Mouse (Mus musculus): ENCODE data around the gene Kif1b.
"Not testable (repeated sequence)": the region's sequence is repeated elsewhere in the genome, so short reads cannot be mapped to it uniquely, and the experiment has no call there.

Gene Kif1b

DNA sequence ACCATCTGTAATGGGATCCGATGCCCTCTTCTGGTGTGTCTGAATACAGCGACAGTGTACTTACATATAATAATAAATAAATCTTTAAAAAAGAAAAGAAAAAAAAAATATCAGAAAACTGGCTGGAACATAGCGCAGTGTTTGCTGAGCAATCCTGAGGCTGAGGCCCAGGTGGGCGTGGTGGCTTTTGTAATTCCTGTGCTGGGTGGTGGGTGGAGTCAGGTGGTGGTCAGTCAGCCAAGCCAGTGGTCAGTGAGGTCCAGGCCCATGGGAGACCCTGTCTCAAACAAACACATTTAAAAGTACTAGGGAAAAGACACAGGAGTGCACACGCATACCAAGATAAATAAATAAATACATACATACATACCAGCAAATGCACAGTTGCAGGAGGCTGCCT is 135.4 kb downstream of the Kif1b start:
- no peak for DNase-seq (ENCODE audit: low read depth, low spot score)

DNA sequence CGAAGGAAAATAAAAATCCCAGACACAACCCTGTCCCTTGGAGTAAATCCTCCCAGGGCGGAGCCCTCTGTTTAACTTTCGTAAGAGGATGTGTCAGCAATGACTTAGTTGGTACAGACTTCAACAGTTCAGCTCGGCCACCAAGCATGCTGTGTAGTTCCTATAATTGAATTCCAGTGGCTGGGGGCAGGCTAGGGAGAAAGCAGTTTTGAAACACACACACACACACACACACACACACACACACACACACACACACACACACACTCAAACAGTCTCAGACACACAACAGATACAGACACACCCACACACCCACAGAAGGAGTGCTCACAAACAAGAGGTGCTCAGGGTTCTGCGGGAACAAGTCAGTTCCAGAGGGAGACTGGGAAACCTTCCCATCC is 135.9 kb downstream of the Kif1b start:
- DNase-seq (ENCODE audit: low read depth, low spot score), result no peak

DNA sequence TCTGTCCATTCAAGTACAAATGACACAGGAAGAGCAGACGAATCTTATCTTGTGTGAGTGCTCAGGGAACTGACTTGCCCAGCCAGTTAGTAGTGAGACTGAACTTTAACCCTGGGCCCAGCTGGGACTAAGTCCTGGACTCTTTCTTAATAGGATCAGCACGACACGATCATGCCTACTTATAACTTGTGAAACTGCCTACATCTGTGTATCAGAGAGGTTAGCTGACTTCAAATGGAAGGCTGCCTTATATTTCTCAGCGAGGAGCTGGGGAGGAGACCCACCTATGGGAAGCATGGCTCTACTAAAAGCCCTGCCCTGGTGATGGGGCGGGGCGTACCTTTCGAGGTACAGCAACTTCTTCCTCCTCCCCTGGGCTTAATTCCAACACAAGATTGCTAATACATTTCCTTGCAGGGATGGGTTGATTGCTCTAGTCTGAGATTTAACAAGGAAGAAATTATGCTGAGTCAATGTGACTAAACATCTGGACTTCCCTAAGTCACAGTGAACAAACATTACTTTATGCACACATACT is 137.0 kb downstream of the Kif1b start:
- no peak for DNase-seq (ENCODE audit: low read depth, low spot score)

DNA sequence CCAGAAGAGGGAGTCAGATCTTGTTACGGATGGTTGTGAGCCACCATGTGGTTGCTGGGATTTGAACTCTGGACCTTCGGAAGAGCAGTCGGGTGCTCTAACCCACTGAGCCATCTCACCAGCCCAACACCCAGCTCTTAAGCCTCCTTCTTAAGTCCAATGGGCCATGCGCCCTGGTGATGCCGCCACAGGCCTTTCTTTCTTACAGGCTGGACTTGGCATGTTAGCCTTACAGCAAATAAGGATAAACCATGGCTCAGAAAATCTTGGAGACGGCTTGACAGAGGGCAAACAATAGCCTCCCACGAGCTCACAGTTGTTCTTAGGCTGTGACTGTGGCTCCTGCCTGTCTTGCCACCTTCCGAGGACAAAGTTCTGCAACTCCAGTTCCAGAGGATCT is 137.6 kb downstream of the Kif1b start:
- not testable (repeated sequence) for DNase-seq (ENCODE audit: low read depth, low spot score)

DNA sequence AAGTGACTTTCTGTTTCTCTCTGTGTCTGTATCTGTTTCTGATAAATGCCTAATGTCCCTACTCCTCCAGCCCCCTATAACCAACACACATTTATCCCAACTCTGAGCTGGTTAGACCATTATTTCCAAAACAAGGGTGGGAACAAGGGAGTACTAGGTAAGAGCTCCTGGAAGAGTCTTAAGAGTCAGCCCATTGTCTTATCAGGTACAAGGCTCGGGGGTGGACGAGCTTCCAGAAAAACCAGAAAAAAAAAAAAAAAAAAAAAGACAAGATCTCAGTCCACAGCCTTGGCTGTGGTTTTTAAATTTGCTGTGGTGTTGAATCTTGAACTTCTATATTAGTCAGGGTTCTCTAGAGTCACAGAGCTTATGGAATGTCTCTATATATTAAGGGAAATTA is 139.5 kb downstream of the Kif1b start:
- DNase-seq (ENCODE audit: low read depth, low spot score), result no peak

DNA sequence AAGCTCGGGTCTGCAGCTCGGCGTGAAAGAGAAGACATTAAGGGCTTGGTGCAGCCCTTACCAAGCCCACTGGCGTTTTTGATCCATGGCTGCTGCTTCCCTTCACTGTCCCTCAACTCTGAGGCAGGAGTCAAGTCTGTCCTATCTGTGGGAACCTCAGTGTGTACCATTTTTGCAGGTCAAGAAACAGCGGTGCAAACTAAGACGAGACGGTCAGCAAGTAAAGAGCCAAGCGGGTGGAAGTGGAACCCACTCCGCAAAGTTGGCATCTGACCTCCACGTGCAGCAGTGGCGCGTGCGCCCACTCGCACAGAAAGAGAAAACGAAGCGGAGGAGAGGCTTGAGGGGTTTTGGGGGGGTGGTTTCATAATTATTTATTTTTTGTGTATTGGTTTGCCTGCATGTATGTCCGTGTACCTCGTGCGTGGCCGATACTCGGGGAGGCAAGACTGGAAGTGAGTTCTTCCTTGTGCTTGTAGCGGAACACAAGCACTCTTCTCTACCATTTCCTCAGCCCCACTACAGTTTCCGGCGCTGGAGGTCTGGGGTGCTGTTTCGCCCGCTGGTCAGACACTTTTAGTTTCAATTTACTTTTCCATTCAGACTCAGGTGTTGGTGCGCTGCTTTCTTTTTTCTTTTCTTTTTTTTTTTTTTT is 140.4 kb downstream of the Kif1b start:
- DNase-seq (ENCODE audit: low read depth, low spot score), result peak; percentile 71

DNA sequence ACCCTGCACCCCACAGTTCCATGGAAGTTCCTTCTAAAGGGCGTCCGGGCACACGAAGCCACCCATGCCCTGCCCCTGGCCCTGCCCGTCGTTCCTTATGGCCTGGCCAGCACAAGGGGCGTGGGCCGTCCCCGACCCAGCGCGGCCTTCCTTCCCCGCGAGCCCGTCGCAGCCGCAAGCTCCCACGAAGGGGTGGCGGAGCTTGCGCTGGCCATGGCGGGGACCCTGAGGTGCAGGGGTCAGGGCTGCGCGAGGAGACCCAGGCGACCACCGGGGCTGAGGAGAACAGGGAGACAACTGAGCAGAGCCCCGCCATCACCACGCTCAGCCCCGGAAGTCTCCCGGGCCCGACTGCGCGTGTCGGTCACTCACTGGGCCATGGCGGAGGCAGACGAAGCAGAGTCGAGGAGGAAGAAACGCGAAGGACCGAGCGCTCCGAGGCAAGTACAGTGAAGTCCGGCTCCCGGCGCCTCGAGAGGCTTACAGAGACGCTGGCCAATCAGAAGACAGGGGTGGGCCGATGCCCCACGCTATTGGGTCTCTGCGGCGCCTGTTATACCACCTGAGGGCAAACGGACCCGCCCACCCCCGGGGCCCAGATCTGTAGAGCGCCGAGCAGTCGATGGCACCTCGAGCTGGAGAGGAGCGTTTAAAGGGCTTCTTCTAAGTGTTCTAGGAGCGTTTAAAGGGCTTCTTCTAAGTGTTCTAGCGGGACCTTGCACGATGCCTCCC is 141.1 kb downstream of the Kif1b start, which contains the start of gene Pgd:
Pgd (minus strand) TSS at position 557 of the 732 bp plus-strand sequence.
- peak; percentile 96 for DNase-seq (ENCODE audit: low read depth, low spot score)

DNA sequence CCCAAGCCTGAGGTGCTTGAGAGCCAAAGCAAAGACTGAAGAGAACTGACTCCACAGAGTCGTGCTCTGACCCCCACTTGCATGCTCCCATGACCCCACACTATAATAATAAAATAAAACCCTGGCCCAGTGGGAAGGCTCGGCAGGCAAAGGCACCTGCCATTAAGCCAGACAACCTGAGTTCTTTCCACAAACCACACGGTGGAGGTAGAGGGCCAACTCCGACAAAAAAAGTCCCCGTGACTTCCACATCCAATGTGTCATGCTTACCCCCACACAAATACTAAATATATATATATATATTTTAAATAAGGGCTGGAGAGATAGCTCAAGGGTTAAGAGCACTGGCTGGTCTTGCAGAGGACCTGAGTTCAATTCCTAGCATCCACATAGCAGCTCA is 143.3 kb downstream of the Kif1b start:
- no peak for DNase-seq (ENCODE audit: low read depth, low spot score)

DNA sequence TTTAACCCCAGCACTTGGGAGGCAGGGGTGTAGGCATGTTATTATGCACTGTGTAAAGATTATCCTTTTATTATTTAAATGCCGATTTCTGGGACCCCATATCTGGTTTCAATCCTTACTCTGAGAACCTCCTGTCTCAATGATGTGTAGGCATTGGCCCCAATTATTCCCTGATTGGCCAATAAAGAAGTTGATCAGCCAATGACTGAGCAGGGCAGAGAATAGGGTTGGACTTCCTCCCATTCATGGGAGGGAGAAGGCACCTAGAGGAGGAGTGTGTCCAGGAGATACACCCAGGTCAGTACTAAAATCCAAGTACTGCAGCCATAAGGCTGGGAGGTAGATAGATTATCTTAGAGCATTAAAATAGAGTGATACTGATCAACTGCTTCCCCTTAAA is 144.3 kb downstream of the Kif1b start:
- DNase-seq (ENCODE audit: low read depth, low spot score), result no peak

DNA sequence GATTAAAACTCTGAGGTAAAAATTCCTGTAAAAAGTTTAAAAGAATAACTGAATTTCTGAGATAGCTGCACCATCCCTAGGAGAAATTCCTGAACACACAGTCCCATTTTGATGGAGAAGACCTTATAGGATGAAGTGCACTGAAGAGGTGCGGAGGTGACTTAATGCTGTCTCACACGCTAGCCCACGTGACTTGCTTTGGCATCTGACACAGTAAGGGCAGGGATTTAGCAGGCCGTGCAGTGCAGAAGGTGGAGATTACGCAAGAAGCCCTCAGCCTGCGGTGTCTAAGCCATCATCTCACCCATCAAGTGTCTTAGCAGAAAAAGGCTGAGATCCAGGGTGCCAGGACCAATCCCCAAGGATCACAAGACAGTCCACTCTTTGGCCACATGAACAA is 146.3 kb downstream of the Kif1b start:
- DNase-seq (ENCODE audit: low read depth, low spot score), result no peak

DNA sequence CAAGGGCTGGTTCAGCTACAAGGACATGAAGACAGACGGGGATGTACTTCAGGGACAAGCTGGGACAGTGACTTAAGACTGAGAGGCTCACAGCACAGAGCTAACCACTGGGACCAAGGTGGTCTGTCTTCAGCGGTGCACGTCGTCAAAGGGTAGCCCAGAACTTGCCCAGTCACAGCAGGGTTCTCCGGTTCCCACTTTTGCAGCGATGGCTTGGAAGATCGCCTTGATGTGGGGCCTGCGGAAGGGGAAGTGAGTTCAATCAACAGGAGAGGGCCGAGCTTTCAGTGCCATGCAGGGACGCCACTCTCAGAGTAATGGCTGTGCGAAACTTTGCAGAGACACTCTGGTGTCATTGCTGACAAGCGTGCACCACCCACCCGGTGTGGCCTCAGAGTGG is 147.6 kb downstream of the Kif1b start:
- DNase-seq (ENCODE audit: low read depth, low spot score), result no peak

DNA sequence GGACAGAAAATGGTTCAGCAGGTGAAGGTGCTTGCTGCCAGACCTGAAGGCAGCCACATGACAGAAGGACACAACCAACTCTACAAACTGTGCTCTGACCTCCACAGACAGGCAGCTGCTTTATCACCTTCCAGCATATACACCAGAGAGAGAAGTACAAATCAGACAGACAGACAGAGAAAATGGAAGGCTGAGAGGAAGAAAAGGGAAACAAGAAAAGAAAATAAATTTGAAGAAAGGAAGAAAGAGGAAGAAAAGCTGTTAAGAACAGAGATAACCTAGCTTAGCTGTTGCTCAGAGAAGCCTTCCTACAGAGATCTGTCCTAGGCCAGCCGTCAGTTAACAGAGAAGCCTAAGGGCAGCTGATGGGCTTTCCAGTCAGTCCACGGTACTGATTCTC is 148.3 kb downstream of the Kif1b start:
- no peak for DNase-seq (ENCODE audit: low read depth, low spot score)

DNA sequence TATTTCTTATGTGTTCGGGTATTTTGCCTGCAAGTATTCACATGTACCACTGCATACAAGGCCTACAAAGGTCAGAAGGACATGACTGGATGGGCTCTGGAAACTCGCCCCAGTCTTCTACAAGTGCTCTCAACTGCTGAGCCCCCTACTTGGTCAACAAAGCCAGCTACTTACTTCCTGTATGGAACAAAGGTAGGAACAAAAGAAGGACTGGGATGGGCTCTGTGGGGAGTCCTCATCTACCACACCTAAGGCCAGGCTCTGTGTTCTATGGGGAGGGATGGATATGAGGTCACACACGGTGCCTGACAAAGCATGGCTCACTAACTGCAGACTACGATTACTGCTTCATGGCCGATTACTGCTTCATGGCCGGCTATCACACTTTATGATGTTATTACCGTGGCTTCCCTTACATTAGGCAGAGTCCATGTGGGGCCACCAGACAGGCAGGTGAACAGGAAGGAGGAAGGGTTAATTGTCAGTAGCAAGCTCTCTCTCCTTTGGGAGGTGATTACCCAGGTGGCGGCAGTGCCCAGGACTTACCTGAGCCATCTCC is 150.0 kb downstream of the Kif1b start:
- DNase-seq (ENCODE audit: low read depth, low spot score), result no peak

DNA sequence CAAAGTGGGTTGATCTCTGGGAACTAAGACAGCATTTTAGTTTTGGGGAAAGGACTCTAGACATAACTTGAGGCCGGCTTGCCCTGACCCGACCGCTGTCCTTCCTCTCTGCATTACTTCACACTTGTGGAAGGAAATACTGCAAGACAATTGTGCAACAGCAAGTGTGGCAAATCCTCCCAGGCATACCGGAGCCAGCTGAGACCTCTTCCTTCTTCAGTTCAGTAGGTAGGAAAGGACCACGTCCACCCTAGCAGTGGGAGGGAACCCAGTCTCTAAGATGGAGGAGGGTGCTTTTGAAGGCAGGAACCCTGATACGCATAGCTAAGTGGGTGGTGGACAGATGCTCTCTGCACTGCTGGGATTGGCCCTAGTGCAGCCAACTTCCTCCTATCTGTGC is 151.8 kb downstream of the Kif1b start:
- no peak for DNase-seq (ENCODE audit: low read depth, low spot score)

DNA sequence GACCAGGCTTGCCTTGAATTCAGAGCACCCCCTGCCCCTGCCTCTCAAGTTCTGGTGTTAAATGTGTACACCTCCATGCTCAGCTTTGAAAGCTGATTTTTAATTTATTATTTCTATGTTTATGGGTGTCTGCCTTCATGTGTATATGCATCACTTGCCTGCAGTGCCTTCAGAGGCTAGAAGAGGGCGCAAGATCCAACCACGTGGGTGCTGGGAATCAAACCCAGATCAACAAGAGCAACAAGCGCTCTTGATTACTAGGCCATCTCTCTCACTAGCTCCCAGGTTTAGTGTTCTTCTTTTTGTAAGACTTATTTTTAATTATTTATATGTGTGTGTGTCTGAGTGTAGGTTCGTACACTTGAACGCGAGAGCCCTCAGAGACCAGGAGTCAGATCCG is 152.6 kb downstream of the Kif1b start:
- no peak for DNase-seq (ENCODE audit: low read depth, low spot score)

DNA sequence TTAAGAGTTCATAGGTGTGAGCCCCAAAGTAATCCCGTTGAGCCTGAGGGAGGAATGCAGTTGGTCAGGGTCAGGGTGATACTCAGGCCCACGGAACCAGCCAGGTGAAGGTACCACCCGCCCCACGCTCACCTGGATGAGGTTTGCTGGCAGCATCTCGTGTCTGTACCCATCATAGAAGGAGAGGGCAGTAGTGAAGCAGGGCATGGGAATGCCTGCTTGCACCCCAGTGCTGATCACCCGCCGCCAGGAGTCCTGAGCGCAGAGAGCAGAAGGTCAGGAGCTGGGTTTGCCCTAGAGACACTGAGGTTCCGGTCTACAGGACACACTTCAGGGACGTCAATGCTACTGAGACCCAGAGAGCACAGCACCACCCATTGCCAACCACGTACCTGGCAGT is 156.8 kb downstream of the Kif1b start:
- no peak for DNase-seq (ENCODE audit: low read depth, low spot score)

DNA sequence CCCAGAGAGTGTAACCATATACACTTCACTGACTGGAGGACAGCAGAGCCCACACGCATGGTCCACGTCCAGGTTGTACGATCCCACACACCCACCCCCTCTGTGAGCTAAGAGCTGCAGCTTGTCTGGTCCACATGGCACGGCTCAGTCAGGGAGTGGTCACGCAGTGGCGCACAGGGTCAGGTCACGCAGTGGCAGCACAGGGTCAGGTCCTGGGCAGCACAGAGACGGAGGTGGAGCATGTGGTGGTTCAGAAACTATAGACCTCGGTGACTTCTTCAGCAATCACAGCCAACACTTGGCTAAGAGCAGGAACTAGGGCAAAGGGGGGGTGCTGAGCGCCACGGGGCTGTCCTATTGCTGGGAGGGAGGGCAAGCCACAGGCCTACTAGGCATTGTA is 157.2 kb downstream of the Kif1b start:
- DNase-seq (ENCODE audit: low read depth, low spot score), result no peak

DNA sequence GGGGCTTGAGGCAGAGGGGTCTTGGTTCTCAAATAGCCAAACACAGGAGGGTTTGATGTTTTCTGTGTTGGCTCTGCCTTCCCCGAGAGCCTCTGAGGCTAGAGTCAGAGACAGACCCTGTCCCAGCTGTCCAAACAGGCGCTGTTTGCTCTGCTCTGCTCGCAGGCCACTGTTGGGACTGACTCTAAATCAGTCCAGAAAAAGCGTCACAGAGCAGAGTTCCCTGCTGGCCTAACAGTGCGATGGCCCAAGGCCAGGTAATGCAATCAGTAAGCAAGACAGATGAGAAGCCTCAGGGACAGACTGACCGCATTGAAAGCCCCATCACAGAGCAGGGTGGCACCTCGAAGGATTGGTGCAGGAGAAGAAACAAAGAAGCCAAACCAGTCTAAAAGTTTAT is 157.9 kb downstream of the Kif1b start:
- DNase-seq (ENCODE audit: low read depth, low spot score), result no peak

DNA sequence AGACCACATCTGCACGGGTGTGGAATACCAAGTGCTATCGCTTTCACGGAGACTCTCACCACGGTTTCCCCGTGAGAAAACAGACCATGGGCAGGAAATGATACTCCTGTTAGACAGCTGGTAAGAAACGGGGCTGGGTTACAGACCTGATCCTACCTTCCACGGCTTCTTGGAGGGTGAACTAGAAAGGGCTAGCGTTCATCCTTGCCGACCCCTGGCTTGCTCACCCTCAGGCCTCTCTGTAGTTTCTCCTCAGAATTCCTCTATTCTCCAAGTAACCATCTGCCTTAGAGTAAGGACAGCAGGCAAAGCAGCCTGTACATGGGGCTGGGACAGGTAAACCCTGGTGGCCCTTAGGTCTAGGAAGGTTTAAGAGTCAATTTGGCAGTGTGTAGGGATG is 158.3 kb downstream of the Kif1b start:
- no peak for DNase-seq (ENCODE audit: low read depth, low spot score)

DNA sequence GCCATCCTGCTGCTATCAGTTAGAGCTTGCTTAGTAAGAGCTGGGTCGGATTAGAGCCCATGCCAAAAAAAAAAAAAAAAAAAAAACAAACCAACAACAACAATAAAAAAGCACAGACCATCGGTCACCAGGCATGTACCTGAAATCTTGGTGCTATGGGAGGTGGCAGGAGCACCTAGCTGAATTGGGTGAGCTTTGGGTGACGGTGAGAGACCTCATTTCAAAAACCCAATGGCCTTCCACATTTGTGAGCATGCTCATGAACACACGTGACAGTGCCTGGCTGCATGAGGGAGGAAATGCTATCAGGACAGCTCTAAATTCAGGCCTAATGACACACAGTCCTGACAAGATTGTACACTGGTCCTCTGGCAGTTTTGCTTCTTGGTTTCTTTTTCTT is 159.4 kb downstream of the Kif1b start:
- no peak for DNase-seq (ENCODE audit: low read depth, low spot score)

DNA sequence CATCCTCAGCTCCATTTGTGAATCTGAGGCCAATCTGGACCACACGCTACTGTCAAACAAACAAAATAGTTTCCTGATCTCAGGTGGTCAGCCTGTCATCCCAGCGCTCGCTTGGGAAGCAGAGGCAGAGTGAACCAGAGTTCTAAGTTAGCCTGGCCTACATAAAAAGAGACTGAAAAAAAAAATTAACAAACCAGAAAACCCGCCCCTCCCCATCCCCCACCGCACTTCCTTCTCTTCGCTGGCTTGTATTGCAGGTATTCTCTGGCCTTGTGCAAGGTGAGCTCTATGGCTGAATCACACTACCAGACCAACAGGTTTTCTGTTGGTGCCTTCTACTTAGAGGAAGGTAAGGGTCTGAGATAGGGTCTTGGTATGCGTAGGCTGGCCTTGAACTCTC is 160.0 kb downstream of the Kif1b start:
- DNase-seq (ENCODE audit: low read depth, low spot score), result peak; percentile 41

DNA sequence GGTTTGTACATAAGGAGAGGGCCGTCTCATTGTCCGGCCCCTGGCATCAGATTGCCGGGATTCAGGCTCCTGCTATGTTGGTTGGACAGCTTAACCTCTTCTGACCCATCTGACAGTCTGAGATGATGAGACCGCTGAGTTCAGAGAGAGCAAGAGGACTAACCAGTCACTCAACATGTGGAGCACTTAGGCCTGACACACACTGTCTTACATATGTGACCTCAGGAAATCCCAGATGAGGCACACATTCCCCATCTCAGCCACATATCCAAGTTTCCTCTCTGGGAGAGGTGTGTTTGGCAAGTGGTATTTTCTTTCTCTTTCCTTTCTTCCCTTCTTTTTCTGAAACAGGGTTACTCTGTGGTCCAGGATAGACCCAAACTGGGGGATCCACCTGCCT is 162.3 kb downstream of the Kif1b start:
- DNase-seq (ENCODE audit: low read depth, low spot score), result no peak

DNA sequence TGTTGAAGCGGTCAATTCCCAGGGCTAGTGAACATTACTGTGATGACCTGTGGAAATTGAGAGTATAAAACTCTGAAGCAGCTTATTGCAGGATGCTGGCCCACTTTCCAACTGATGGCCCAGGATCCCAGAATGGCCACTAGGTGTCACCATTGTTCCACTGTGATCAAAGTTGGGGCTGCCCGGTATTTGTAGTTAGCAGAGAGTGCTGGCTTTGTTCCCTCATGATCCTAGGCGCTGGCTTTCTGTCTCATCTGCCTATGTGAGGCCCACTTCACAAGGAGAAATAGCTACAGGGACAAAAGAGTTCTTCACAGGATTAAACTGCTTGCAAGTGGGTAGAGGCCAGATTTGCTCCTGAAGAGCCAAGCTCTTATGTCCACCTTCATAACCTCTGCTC is 163.0 kb downstream of the Kif1b start:
- DNase-seq (ENCODE audit: low read depth, low spot score), result peak; percentile 78
